Mouse (Mus musculus) CH12F3 (cell line): Measurements from ENCODE around the gene Slc22a7.

Experiments used
- in situ Hi-C: fragments of 300-500 bp; cut with MboI; formaldehyde crosslinking; loops from 2 replicates; pipeline ENCODE4 v1.14.3; 2020; ENCODE audit warnings: low sequenced_read_pairs

Gene Slc22a7

GRCm38 (mm10) chr17:46436672-46437366 is 1.4 kb downstream of the Slc22a7 start:
- in situ Hi-C loops = no loop called here

DNA sequence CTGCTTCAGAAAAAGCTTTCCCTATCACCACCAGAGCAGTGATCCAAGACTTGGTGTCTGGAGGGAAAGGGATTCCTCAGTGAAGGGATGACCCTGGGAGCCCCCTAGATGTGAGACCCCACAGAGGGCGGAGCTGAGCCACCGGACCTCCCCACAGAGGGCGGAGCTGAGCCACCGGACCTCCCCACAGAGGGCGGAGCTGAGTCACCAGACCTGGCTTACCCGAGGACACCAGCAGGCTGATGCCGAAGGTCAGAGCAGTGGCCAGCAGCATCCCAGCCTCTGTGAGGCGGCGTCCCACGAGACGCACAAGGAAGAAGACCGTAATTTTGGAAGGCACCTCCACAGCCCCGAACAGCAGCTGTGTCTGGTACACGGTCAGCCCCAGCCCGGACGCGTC is 4.6 kb downstream of the Slc22a7 start:
- in situ Hi-C loops = no loop called here

- in situ Hi-C loops = no loop called here
Observed at GRCm38 (mm10) chr17:46428761-46429414, 9.4 kb downstream of the Slc22a7 start, which contains the start of gene Crip3. Gene Crip3 (plus strand): TSS chr17:46428926.

DNA sequence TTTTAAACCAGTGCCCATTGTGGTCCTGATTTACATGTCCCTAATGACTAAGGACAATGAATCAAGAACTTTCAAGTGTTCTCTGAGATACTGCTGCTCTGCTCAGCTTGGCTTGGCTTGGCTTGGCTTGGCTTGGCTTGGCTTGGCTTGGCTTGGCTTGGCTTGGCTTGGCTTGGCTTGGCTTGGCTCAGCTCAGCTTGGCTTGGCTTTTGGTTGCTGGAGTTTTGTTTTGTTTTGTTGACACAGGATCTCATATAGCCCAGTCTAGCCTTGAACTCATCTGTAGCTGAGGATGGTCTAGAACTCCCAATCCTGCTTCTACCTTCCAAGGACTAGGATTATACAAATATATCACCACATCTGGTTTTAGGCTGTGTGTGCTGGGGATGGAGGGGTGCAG is 11.8 kb downstream of the Slc22a7 start:
- in situ Hi-C loops = no loop called here

DNA sequence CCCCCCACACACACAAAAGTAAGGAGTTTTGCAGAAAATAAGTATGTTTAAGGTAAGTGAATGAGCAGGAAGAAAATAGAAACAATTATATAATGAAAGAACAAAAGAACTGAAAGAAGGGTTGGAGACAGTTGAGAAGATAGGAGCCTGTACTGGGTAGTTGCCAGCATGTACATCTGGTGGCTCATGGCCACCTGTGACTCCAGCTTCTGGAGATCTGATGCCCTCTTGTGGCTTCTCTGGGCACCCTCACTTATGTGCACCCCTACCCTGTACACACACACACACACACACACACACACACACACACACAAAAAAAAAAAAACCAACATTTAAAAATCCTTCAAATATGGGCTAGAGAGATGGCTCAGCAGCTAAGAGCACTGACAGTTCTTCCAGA is 18.5 kb downstream of the Slc22a7 start:
- in situ Hi-C loops = no loop called here

DNA sequence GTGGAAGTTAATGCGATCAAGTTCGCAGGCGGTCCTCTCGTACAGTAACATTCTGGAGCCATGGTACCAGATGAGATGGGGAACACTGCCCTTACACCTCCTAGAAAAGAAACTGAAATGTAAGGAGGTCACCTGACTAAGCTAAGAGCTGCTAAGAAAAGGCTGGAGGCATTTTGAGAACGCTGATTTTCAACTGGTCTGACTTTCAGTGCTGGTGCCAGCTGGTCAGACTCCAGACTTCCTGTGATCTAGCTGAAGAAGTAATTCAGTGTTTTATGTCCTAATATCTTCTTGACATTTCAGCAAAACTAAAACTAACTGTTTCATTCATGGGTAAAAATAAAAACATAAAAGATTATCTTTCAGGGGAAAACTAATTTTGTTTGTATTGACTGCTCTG is 19.6 kb downstream of the Slc22a7 start:
- in situ Hi-C loops = no loop called here

- in situ Hi-C loops = no loop called here
Observed at GRCm38 (mm10) chr17:46408478-46408877, 29.8 kb downstream of the Slc22a7 start.

DNA sequence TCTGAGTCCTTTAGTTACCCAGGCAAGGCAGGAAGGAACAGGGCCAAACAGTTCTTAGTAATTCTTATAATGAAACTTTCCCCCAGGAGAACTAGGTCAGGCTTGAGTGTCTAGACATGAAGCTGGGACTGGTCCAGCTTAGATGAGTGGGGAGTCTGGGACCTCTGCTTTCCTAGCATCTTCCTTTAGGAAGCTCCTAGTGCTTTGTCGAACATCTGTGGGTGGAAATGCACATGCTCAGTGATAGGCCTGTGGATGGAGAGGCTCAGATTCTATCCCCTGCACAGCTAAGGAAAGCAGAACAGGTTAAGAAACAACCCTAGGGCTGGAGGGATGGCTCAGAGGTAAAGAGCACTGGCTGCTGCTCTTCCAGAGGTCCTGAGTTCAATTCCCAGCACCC is 43.6 kb downstream of the Slc22a7 start:
- in situ Hi-C loops = loop anchor here (10.0 kb wide), 1 partner anchor 130 kb away; no protein-coding TSS in a partner anchor

GRCm38 (mm10) chr17:46393012-46393411 is 45.2 kb downstream of the Slc22a7 start:
- in situ Hi-C loops = loop anchor here (10.0 kb wide), 1 partner anchor 128 kb away; no protein-coding TSS in a partner anchor

GRCm38 (mm10) chr17:46388200-46388599 is 50.1 kb downstream of the Slc22a7 start:
- in situ Hi-C loops = no loop called here

- in situ Hi-C loops = no loop called here
Observed at GRCm38 (mm10) chr17:46384061-46384801, 54.0 kb downstream of the Slc22a7 start.

DNA sequence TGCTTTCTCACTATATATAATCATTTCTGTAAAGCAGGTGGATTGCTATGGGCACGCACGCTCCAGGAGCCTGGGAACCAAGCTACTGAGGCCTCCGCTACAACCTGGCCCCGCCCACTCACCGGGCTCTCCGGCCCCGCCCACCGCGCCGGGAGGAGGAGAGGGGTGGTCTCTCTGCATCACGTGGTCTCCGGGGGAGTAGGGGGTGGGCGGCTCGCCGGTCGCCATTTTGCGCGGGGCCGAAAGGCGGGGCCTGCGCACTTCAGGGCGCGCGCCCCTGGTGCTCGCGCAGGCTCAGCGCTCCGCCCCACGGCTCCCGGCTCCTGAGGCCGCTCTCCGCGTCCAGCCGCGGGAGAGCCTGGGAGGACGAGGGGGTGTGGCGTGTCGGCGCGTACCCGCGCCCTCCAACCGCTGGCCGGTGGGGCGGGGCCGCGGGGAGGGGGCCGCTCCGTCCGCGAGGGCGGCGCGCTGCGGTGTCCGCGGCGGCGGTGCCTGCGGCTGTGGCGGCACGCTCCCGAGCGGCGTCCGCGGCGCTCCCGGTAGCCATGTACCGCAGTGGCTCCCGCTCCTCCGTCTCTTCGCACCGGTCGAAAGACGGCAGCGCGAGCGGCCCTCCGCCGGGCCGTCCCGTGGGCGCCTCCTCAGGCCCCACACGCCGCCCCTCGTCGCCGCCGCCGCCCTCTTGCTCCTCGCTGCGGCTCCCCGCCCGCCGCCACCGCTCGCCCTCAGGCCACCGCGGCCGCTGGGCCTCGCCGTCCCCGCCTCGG is 54.8 kb downstream of the Slc22a7 start, which contains the start of gene Zfp318:
Gene Zfp318, plus strand, starts transcription at position 438 of the 767 bp plus-strand sequence.
- in situ Hi-C loops = no loop called here
